Mouse (Mus musculus) forebrain, embryonic 12.5 days (tissue): ENCODE data around the gene Poln. TPM values are rescaled to one million over a fixed set of nuclear protein-coding genes. Genes with fewer than 3 reads are reported as not detected.

Source experiments
- ATAC-seq: fragments of 200-750 bp; cut with Nextera tagmentation; 2 replicates; pipeline ENCODE4 v1.8.0; 2017; ENCODE audit warnings: moderate TSS enrichment; ENCODE audit not compliant: low FRiP score
- H3K27ac ChIP-seq: fragments of 300-500 bp; sonication (generic); 2 replicates; pipeline ENCODE4 v1.5.1; 2016; ENCODE audit warnings: mild to moderate bottlenecking
- H3K27me3 ChIP-seq: fragments of 300-500 bp; sonication (generic); 2 replicates; pipeline ENCODE4 v1.6.1; 2016; ENCODE audit warnings: mild to moderate bottlenecking
- H3K36me3 ChIP-seq: fragments of 300-500 bp; sonication (generic); replicated peaks from 2 replicates; pipeline ENCODE4 v1.6.1; 2016; ENCODE audit warnings: mild to moderate bottlenecking
- H3K4me1 ChIP-seq: fragments of 300-500 bp; sonication (generic); 2 replicates; pipeline ENCODE4 v1.6.1; 2016
- H3K4me2 ChIP-seq: fragments of 300-500 bp; sonication (generic); 2 replicates; pipeline ENCODE4 v1.6.1; 2016; ENCODE audit warnings: mild to moderate bottlenecking, moderate library complexity
- H3K4me3 ChIP-seq: fragments of 300-500 bp; sonication (generic); replicated peaks from 2 replicates; pipeline ENCODE4 v1.5.1; 2016; ENCODE audit warnings: mild to moderate bottlenecking
- H3K9ac ChIP-seq: fragments of 300-500 bp; sonication (generic); 2 replicates; pipeline ENCODE4 v1.6.1; 2016; ENCODE audit warnings: mild to moderate bottlenecking
- H3K9me3 ChIP-seq: fragments of 300-500 bp; sonication (generic); 2 replicates; pipeline ENCODE4 v1.6.1; 2016
- WGBS: fragments of 180-500 bp; shearing (Covaris S2); methylation state at CpG from one replicate; pipeline ENCODE4 v1.1.7; 2016; 5-methylcytosine and 5-hydroxymethylcytosine counted together
- polyA plus RNA-seq: library from polyadenylated mRNA; unstranded; fragments of >200 nt; fragmentation: Nextera tagmentation; extraction: Ambion mirVana; gene quantifications from 2 replicates; pipeline ENCODE4 v1.2.1, GENCODE M21; 2016

Poln gene
- polyA plus RNA-seq, 1 experiment from 2014 or later = 0.80 TPM

DNA sequence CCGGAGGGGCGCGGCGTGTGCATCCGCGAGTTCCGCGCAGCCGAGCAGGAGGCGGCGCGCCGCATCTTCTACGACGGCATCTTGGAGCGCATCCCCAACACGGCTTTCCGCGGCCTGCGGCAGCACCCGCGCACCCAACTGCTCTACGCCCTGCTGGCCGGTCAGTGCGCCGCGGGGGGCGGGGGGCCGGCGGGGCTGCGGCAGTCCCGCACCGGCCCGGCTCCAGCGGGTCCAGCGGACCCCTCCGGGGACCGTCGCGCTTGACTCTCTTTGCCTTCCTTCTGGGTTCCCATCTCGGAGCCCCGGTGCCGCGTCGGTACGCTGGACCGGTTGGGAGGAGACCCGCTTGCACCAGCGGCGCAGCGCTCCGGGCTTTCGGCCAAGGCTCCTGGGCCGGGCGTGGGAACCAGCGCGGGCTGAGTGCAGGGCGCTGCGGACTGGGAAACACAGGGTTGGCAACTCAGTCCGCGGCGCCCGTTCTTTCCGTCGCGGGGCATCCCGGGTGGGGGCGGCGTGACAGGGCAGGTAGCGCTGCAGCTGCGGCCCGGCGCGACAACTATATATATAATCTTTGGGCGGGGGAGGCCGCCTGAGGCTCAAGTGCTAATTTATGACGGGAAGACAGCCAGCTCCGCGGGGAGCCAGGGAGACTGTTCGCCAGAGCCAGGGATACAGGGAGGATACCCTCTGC, 172.1 kb downstream of the Poln start:
- no peaks in the 10 kb centered on the region for H3K9me3 ChIP-seq
- ATAC-seq = peak; percentile 21
- peak overlapping the region; percentile 88 for H3K9ac ChIP-seq
- peak overlapping the region; percentile 97 for H3K27ac ChIP-seq
- WGBS = 1% methylated on average over 72 of the region's 80 CpGs
- H3K4me1 ChIP-seq = peaks cover 35% of the 10 kb centered on the region
- peaks cover 28% of the 10 kb centered on the region for H3K27me3 ChIP-seq
- peak overlapping the region; percentile 82 for H3K4me3 ChIP-seq
- H3K4me2 ChIP-seq = peak overlapping the region; percentile 88
- peaks cover 21% of the 10 kb centered on the region for H3K36me3 ChIP-seq

DNA sequence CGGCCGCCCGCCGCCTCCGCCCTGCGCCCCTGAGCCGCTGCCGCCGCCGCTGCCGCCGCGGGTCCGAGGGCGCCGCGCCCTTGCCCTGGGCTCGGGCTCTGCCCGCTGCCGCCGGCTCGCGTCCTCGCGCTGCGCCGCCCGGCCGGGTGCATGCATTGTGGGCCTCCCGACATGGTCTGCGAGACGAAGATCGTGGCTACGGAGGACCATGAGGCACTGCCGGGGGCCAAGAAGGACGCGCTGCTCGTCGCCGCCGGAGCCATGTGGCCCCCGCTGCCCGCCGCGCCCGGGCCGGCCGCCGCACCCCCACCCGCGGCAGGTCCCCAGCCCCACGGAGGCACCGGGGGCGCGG, 172.6 kb downstream of the Poln start:
- H3K27ac ChIP-seq = peak overlapping the region; percentile 97
- H3K4me1 ChIP-seq = peaks cover 35% of the 10 kb centered on the region
- peak overlapping the region; percentile 88 for H3K4me2 ChIP-seq
- peaks cover 28% of the 10 kb centered on the region for H3K27me3 ChIP-seq
- peak overlapping the region; percentile 88 for H3K9ac ChIP-seq
- WGBS = under 1% methylated on average over 36 of the region's 55 CpGs
- peak overlapping the region; percentile 82 for H3K4me3 ChIP-seq
- H3K36me3 ChIP-seq = peaks cover 16% of the 10 kb centered on the region
- ATAC-seq = no peak; the same call in 1 of the 2 replicates
- H3K9me3 ChIP-seq = no peaks in the 10 kb centered on the region

DNA sequence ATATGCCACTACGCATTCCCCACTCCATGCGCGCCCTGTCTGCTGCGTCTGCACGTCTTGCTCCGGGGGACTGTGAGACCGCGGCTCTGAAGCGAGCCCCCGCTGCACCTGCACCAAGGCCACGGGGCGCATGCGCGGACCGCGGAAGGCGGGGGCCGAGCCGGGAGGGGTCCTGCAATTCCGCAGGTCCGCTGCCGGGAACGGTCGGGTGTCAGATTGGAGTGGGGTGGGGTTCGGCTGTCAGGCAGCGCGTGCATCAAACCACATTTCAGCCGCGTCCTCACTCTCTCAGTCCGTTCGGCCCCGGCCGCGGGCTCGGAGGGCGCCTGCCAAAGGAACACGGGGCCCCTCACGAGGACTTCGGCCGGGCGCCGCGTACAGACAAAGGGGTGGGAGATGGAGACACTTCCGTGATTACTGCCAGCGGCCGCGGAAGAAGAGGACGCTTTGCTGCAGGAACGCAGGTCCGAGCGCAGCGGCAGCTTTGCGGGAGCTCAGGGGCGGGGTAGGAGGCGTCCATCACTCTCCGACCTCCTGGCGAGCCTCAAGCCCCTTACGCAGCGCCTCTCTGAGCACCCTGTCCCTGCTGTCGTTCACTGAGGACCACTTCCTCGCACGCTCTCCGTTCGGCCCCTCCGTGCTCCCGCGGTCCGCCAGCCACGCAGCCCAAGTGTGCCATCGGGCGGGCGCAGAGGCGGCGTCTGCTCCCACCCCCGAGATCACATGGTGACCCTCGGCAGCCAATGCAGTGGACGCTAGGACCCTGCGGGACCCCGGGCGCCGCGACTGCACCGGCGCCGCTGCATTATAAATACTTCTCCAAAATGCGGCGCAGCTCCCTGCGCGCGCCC, 173.2 kb downstream of the Poln start, which contains the start of gene Nat8l:
Gene Nat8l, plus strand, starts transcription at position 142 of the 851 bp plus-strand sequence.
- Histone ChIP-seq H3K4me3 (peak within 1 kb of the TSS; percentile 82), H3K9me3 (no peaks in the 10 kb centered on the region), H3K9ac (peak within 1 kb of the TSS; percentile 88), H3K36me3 (peaks cover 10% of the 10 kb centered on the region), H3K4me1 (peaks cover 35% of the 10 kb centered on the region), H3K27me3 (peaks cover 28% of the 10 kb centered on the region), H3K27ac (peak within 1 kb of the TSS; percentile 97), H3K4me2 (peak within 1 kb of the TSS; percentile 88)
- ATAC-seq = peak; percentile 88
- under 1% methylated on average over 88 of the region's 90 CpGs for WGBS

DNA sequence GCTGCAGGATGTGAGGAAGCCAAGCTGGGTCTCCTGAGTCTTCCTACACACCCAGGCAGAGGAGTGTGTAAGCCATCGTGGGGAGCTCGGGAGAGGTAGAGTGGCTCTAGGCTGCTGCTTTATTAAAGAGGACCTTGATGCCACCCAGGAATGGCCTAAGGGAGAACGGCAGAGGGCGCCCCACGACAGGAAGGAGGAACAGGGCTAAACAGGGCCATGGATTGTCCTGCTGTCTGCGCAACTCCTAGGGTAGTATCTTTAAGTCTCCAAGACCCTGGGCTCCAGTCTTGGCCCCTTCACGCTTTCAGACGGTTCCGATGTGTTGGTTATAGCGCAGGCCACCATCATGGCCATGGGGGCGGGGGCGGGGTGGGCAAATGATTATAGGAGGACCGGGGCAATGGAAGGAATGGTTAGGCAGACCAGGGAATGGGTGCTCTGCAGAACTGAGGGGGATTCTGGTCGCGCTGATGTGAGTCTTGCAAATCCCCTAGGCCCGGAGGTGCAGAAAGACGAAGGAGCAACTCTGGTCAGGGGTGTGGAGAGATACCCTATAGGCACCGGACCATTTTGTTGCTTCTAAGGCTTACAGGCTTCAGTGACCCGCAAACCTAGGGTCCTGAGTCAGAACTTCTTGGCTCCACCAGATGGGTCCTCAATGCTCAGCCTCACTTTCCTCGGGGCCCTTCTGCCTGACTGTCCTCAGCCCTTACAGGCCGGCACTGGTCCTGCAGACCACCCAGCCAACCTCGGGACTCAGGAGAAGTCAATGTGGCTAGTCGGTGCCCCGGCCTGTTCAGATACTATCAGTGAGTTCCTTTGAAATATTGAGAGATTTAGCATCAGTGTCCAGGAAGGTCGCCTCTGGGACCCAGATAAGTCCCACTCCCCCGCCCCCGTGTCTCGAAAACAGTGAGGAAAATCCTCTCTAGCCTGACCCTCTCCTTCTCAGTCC, 174.3 kb downstream of the Poln start:
- H3K4me3 ChIP-seq = peak overlapping the region; percentile 82
- no peak; the same call in 1 of the 2 replicates for ATAC-seq
- peak overlapping the region; percentile 97 for H3K27ac ChIP-seq
- H3K4me1 ChIP-seq = peaks cover 35% of the 10 kb centered on the region
- peaks cover 28% of the 10 kb centered on the region for H3K27me3 ChIP-seq
- 28% methylated on average over 28 of the region's 28 CpGs for WGBS
- peak overlapping the region; percentile 88 for H3K9ac ChIP-seq
- H3K36me3 ChIP-seq = 0 out of 2 replicates have a peak, but pooled peaks cover 4% of the 10 kb centered on the region
- H3K9me3 ChIP-seq = no peaks in the 10 kb centered on the region
- H3K4me2 ChIP-seq = peak overlapping the region; percentile 88

DNA sequence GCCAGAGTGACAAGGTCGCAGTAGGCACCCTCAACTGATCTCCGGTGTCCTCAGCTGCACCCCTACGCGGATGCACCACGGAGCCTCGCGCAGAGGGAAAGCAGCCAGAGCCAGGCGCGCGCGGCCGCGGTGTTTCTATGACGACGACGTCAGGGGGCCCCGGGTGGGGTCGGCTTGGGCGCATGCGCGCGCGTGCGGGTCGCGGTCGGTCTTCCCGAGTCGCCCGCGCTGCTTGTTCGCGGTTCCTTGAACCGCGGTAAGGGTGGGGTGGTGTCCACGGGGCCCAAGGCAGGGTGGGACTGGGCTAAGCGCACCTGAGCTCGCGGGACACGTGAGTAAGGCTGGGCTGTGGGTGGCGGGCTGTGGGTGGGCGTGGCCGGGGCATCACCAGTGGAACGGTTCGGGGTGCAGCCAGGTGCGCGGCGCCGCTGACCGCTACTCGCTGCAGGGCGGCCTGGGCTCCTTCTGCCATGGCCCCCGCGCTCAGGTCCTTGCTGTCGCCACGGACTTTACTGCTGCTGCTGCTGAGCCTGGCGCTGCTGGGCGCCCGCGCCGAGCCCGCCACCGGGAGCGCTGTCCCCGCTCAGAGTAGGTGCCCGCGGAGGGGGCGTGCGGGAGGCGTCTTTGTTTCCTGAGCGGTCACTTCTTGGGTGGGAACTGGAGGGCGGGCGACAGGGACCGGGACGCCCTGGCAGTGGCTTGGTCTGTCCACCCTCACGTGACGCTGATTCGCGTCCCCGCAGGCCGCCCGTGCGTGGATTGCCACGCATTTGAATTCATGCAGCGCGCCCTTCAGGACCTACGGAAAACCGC, 185.7 kb downstream of the Poln start, which contains the start of gene Gm1673:
Gene Gm1673, plus strand, starts transcription at position 125 of the 813 bp plus-strand sequence.
- peaks cover 28% of the 10 kb centered on the region for H3K4me1 ChIP-seq
- peak; percentile 90 for ATAC-seq
- H3K27ac ChIP-seq = peak within 1 kb of the TSS; percentile 77
- peak within 1 kb of the TSS; percentile 92 for H3K4me3 ChIP-seq
- no peaks in the 10 kb centered on the region for H3K9me3 ChIP-seq
- H3K4me2 ChIP-seq = peak within 1 kb of the TSS; percentile 80
- H3K27me3 ChIP-seq = no peaks in the 10 kb centered on the region
- WGBS = under 1% methylated on average over 76 of the region's 88 CpGs
- H3K36me3 ChIP-seq = peaks cover 9% of the 10 kb centered on the region
- H3K9ac ChIP-seq = peak within 1 kb of the TSS; percentile 94

DNA sequence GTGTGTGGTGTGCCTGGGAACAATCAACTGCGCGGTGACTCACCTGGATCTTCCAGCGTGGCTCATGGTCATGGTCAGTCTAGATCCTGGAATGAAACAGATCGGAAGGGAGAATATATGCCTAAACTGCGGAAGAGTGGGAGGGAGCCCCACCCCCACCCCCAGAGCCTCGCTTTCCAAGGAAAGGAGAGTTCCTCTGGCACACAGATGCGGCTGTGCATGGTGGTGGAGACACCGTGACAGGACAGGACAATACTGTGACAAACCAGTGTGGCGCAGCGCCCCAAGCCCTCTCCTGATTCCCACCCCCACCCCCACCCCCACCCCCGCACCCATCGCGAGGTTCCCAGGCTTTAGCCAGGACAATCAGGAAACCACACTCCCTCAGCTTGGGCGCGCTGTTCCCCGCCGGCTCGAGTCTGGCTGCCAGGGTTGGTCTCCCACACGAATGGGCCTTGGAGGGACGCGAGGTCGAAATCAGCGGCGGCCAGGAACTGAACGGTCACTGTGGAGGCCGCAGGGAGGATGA, 186.5 kb downstream of the Poln start:
- peak overlapping the region; percentile 94 for H3K9ac ChIP-seq
- peak overlapping the region; percentile 80 for H3K4me2 ChIP-seq
- 4% methylated on average over 26 of the region's 26 CpGs for WGBS
- no peaks in the 10 kb centered on the region for H3K9me3 ChIP-seq
- H3K36me3 ChIP-seq = peaks cover 9% of the 10 kb centered on the region
- peak; percentile 44 for ATAC-seq
- peak overlapping the region; percentile 77 for H3K27ac ChIP-seq
- H3K4me1 ChIP-seq = peaks cover 28% of the 10 kb centered on the region
- peak overlapping the region; percentile 92 for H3K4me3 ChIP-seq
- H3K27me3 ChIP-seq = no peaks in the 10 kb centered on the region

DNA sequence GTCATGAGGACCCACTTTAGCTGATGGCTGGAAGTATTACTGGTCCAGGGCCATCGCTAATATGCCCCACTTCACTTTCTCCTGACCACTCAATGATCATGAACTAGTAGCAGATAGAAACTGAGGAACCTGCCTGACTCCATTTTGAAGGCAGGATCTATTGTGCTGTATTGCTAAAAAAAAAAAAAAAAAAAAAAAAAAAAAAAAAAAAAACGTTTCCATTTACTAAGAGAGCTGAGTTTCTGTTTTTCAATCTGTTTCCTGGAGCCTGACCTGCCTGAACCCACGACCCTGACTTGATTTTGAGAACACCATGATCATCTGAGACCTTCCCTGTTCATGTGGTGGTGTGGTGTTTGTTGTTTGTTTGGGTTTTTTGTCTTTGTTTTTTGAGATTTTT, 193.0 kb downstream of the Poln start:
- no peak overlapping the region for H3K9ac ChIP-seq
- H3K27me3 ChIP-seq = no peaks in the 10 kb centered on the region
- H3K4me3 ChIP-seq = no peak overlapping the region
- 47% methylated on average over 3 of the region's 3 CpGs for WGBS
- no peaks in the 10 kb centered on the region; the same call in 1 of the 2 replicates for H3K36me3 ChIP-seq
- no peak overlapping the region for H3K27ac ChIP-seq
- H3K4me2 ChIP-seq = no peak overlapping the region
- H3K9me3 ChIP-seq = no peaks in the 10 kb centered on the region
- ATAC-seq = no peak
- no peaks in the 10 kb centered on the region for H3K4me1 ChIP-seq

DNA sequence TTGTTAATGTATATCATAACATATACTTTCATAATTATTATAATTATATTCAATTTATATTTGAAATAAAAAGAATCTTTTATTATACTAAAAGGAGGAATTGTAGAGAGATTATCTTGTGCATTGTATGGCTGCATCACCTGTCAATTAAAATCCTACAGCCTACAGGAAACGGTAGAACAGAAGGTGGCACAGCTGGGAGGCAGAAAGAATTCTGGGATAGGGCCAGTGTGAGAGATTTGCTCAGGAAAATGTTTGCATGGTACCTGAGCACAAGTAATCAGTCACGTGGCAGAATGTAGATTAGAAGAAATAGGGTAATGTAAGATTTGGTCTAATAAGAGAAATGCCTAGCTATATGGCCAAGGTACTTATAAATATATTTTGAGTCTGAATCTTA, 194.5 kb downstream of the Poln start:
- Histone ChIP-seq H3K4me3 (no peak overlapping the region), H3K9ac (no peak overlapping the region), H3K27me3 (no peaks in the 10 kb centered on the region), H3K9me3 (no peaks in the 10 kb centered on the region), H3K27ac (no peak overlapping the region), H3K36me3 (no peaks in the 10 kb centered on the region; the same call in 1 of the 2 replicates), H3K4me2 (no peak overlapping the region), H3K4me1 (no peaks in the 10 kb centered on the region)
- WGBS = 64% methylated on average over 2 of the region's 2 CpGs
- ATAC-seq = no peak

DNA sequence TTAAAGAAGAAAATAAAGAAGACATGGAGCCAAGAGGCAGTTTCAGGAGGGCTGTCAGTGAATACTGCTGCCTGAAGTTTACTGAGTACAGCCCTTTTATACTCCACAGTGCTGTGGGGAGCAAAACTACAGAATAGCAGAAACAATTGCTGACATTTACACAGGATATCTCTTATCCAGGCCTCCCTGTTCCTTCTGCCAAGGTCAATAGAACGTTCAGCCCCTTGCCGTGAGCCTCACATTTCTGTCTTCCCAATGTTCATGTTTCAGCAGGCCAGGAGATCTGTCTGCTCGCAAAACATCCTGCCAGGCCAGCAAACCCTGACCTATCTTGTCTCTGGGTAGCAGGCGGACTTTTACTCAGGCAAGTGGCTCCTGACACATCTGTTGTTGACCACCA, 209.9 kb downstream of the Poln start:
- Histone ChIP-seq H3K9me3 (peaks cover 13% of the 10 kb centered on the region; the same call in 1 of the 2 replicates), H3K27ac (no peak overlapping the region), H3K4me2 (no peak overlapping the region), H3K4me1 (no peaks in the 10 kb centered on the region), H3K4me3 (no peak overlapping the region), H3K27me3 (no peaks in the 10 kb centered on the region), H3K9ac (no peak overlapping the region), H3K36me3 (no peaks in the 10 kb centered on the region)
- ATAC-seq = no peak
- WGBS = 85% methylated on average over 4 of the region's 4 CpGs
